8 mouse cellular contexts compared by ENCODE assay signal in the genomic region with DNA sequence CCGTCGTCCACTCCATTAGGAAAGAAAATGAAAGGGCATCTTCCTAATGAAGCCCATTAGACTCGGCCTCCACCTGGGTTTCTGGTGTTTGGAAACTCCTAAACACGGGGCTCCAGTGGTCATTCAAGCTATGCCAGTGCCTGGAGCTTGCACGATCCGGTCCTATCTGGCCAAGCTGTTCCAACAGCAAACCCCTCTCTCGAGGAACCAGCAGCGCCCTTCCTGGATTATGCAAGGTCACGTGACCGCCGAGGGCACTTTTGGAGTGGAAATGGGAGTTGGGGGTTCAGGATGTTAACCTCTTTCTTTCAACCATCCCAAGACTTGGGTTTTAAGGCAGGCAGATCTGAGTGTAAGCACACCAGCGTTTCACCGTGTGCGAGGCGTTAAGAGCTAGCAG. TPM values are rescaled to one million over a fixed set of nuclear protein-coding genes. Genes with fewer than 3 reads are reported as not detected.
DNase-seq lines count a peak whose midpoint lies in the region; ATAC-seq and TF ChIP-seq lines count a peak whose summit lies in the region.

No protein-coding gene starts in this region.

- ATAC-seq in erythroblast, adult 5-6 weeks (replicated peaks; ENCODE audit: low FRiP score, poor library complexity, severe bottlenecking), result no peak
- no peak for ATAC-seq in forebrain, embryonic 12.5 days (ENCODE audit: low FRiP score)
- ATAC-seq in lung, embryonic 16.5 days (ENCODE audit: low read depth), result peak; percentile 31; the same call in 1 of the 2 replicates
- no peak for ATAC-seq in stomach, embryonic 14.5 days (ENCODE audit: insufficient number of reproducible peaks, insufficient read depth, low FRiP score, low read depth)

- peaks cover 8% of the 10 kb centered on the region for H3K27me3 ChIP-seq in erythroblast, embryonic 14.5 days (ENCODE audit: control insufficient read depth)
- no peaks in the 10 kb centered on the region for H3K27me3 ChIP-seq in forebrain, embryonic 12.5 days
- no peaks in the 10 kb centered on the region for H3K27me3 ChIP-seq in kidney, adult 2 months (replicated peaks; ENCODE audit: control insufficient read depth, insufficient read depth, low read length)
- no peaks in the 10 kb centered on the region for H3K27me3 ChIP-seq in lung, embryonic 16.5 days (ENCODE audit: control insufficient read depth, insufficient read depth, low read depth, low read length)
- no peaks in the 10 kb centered on the region for H3K27me3 ChIP-seq in stomach, embryonic 14.5 days (ENCODE audit: control insufficient read depth, insufficient read depth, low read length)

- H3K9ac ChIP-seq in forebrain, embryonic 12.5 days, result no peak overlapping the region
- H3K9ac ChIP-seq in lung, embryonic 16.5 days (ENCODE audit: low read length), result peak overlapping the region; percentile 46; the same call in 1 of the 2 replicates
- no peak overlapping the region for H3K9ac ChIP-seq in stomach, embryonic 14.5 days (replicated peaks; ENCODE audit: low read depth, low read length)

- WGBS in forebrain, embryonic 12.5 days, result 16% methylated on average over 15 of the region's 15 CpGs
- WGBS in kidney, adult 2 months, result 10% methylated on average over 15 of the region's 15 CpGs
- 19% methylated on average over 15 of the region's 15 CpGs for WGBS in lung, embryonic 16.5 days
- WGBS in stomach, embryonic 14.5 days, result 15% methylated on average over 15 of the region's 15 CpGs

- peaks cover 35% of the 10 kb centered on the region for H3K4me1 ChIP-seq in erythroblast, embryonic 14.5 days (ENCODE audit: control insufficient read depth)
- peaks cover 96% of the 10 kb centered on the region for H3K4me1 ChIP-seq in forebrain, embryonic 12.5 days
- H3K4me1 ChIP-seq in kidney, adult 2 months (ENCODE audit: control insufficient read depth, insufficient read depth, low read length), result peaks cover 58% of the 10 kb centered on the region
- H3K4me1 ChIP-seq in lung, embryonic 16.5 days (replicated peaks; ENCODE audit: control insufficient read depth, insufficient read depth, low read length), result peaks cover 87% of the 10 kb centered on the region
- H3K4me1 ChIP-seq in stomach, embryonic 14.5 days (ENCODE audit: control insufficient read depth, insufficient read depth, low read length), result peaks cover 78% of the 10 kb centered on the region

- peak; percentile 82 for DNase-seq in kidney, adult 2 months
- DNase-seq in Muller cell, postnatal 12 days (ENCODE audit: inconsistent ontology term), result no peak
- DNase-seq in spleen, adult 18-20 months, result no peak

- H3K9me3 ChIP-seq in erythroblast, embryonic 14.5 days (ENCODE audit: control insufficient read depth, low read length), result no peaks in the 10 kb centered on the region
- no peaks in the 10 kb centered on the region for H3K9me3 ChIP-seq in forebrain, embryonic 12.5 days
- H3K9me3 ChIP-seq in lung, embryonic 16.5 days (ENCODE audit: control insufficient read depth, low read length), result no peaks in the 10 kb centered on the region
- no peaks in the 10 kb centered on the region for H3K9me3 ChIP-seq in stomach, embryonic 14.5 days (ENCODE audit: control insufficient read depth, low read depth, low read length)

- H3K36me3 ChIP-seq in erythroblast, embryonic 14.5 days (ENCODE audit: control insufficient read depth), result no peaks in the 10 kb centered on the region
- no peaks in the 10 kb centered on the region for H3K36me3 ChIP-seq in forebrain, embryonic 12.5 days (replicated peaks)
- no peaks in the 10 kb centered on the region for H3K36me3 ChIP-seq in kidney, adult 2 months (ENCODE audit: control insufficient read depth, insufficient read depth, low read length)
- no peaks in the 10 kb centered on the region; the same call in 1 of the 2 replicates for H3K36me3 ChIP-seq in lung, embryonic 16.5 days (ENCODE audit: control insufficient read depth, insufficient read depth, low read length)
- H3K36me3 ChIP-seq in stomach, embryonic 14.5 days (ENCODE audit: control insufficient read depth, insufficient read depth, low read length), result no peaks in the 10 kb centered on the region

- H3K4me3 ChIP-seq in erythroblast, embryonic 14.5 days (replicated peaks), result peak overlapping the region; percentile 67
- no peak overlapping the region for H3K4me3 ChIP-seq in forebrain, embryonic 12.5 days (replicated peaks)
- H3K4me3 ChIP-seq in kidney, adult 2 months (ENCODE audit: insufficient read depth, low read depth, low read length), result peak overlapping the region; percentile 24
- H3K4me3 ChIP-seq in lung, embryonic 16.5 days (ENCODE audit: low read length), result peak overlapping the region; percentile 17
- H3K4me3 ChIP-seq in stomach, embryonic 14.5 days (ENCODE audit: low read depth, low read length), result no peak overlapping the region

- H3K27ac ChIP-seq in forebrain, embryonic 12.5 days, result no peak overlapping the region
- peak overlapping the region; percentile 85 for H3K27ac ChIP-seq in kidney, adult 2 months (ENCODE audit: insufficient read depth, low read depth, low read length)
- peak overlapping the region; percentile 21 for H3K27ac ChIP-seq in lung, embryonic 16.5 days (ENCODE audit: low read length)
- peak overlapping the region; percentile 12; the same call in 1 of the 2 replicates for H3K27ac ChIP-seq in stomach, embryonic 14.5 days (ENCODE audit: low read length)

- TF ChIP-seq CTCF in kidney, adult 2 months (conservative IDR thresholded peaks at IDR 0.05; ENCODE audit: insufficient read depth, insufficient read length, low read depth, low read length), result no peak

- TF ChIP-seq POLR2A in kidney, adult 2 months (IDR thresholded peaks at IDR 0.05; ENCODE audit: low read depth, low read length), result no peak

- peak overlapping the region; percentile 22 for H3K4me2 ChIP-seq in forebrain, embryonic 12.5 days
- peak overlapping the region; percentile 50 for H3K4me2 ChIP-seq in lung, embryonic 16.5 days (ENCODE audit: low read depth, low read length)
- H3K4me2 ChIP-seq in stomach, embryonic 14.5 days (replicated peaks; ENCODE audit: low read depth, low read length), result peak overlapping the region; percentile 31

RNA-seq across cellular contexts. Expression of gene Fgfr2, which starts 7.3 kb away (rescaled TPM):
- polyA plus RNA-seq in erythroblast, embryonic 14.5 days (2012), result not detected in 2 replicates
- total RNA-seq in erythroblast, adult 5-6 weeks (2015; ENCODE audit: low replicate concordance), result not detected in 2 replicates
- total RNA-seq in erythroblast, adult 5-6 weeks (2017; ENCODE audit: low replicate concordance), result 0.28 and 4.8 TPM in 2 replicates
- polyA plus RNA-seq in forebrain, embryonic 12.5 days (2016; fragmentation: Nextera tagmentation; extraction: Ambion mirVana), result 78.4 and 89.6 TPM in 2 replicates
- 14.8 and 15.3 TPM in 2 replicates for polyA plus RNA-seq in kidney, adult 2 months (2012; rRNA removed)
- 175 and 182 TPM in 2 replicates for polyA plus RNA-seq in lung, embryonic 16.5 days (2015; fragmentation: Nextera tagmentation; extraction: Ambion mirVana)
- 165 and 169 TPM in 2 replicates for polyA plus RNA-seq in stomach, embryonic 14.5 days (2014; fragmentation: Nextera tagmentation; extraction: Ambion mirVana)

RNA-seq across cellular contexts. Expression of gene Ctbp2, which starts 8.3 kb away (rescaled TPM):
- 0.58 and 0.89 TPM in 2 replicates for polyA plus RNA-seq in erythroblast, embryonic 14.5 days (2012)
- 11.1 and 21.3 TPM in 2 replicates for total RNA-seq in erythroblast, adult 5-6 weeks (2015; ENCODE audit: low replicate concordance)
- 9.5 and 11.6 TPM in 2 replicates for total RNA-seq in erythroblast, adult 5-6 weeks (2017; ENCODE audit: low replicate concordance)
- polyA plus RNA-seq in forebrain, embryonic 12.5 days (2016; fragmentation: Nextera tagmentation; extraction: Ambion mirVana), result 133 and 141 TPM in 2 replicates
- 48.6 and 57.5 TPM in 2 replicates for polyA plus RNA-seq in kidney, adult 2 months (2012; rRNA removed)
- polyA plus RNA-seq in lung, embryonic 16.5 days (2015; fragmentation: Nextera tagmentation; extraction: Ambion mirVana), result 75.4 and 78.4 TPM in 2 replicates
- polyA plus RNA-seq in stomach, embryonic 14.5 days (2014; fragmentation: Nextera tagmentation; extraction: Ambion mirVana), result 117 and 120 TPM in 2 replicates

Comparison
In these comparisons a context has a peak if more than half of its experiments do, and no peak if none do; other contexts are left out.
1. H3K4me3 ChIP-seq: peak in erythroblast, embryonic 14.5 days (single experiment), kidney, adult 2 months (single experiment) and lung, embryonic 16.5 days (single experiment); none in forebrain, embryonic 12.5 days (single experiment) and stomach, embryonic 14.5 days (single experiment).
2. RNA of gene Fgfr2, which starts 7.3 kb away (polyA plus RNA-seq): 175 to 182 TPM in lung, embryonic 16.5 days, 165 to 169 TPM in stomach, embryonic 14.5 days, 78.4 to 89.6 TPM in forebrain, embryonic 12.5 days and 14.8 to 15.3 TPM in kidney, adult 2 months; not detected in erythroblast, embryonic 14.5 days; every median in the first group is over 10 times any median in the second.
3. RNA of gene Ctbp2, which starts 8.3 kb away (polyA plus RNA-seq): 133 to 141 TPM in forebrain, embryonic 12.5 days, 117 to 120 TPM in stomach, embryonic 14.5 days, 75.4 to 78.4 TPM in lung, embryonic 16.5 days and 48.6 to 57.5 TPM in kidney, adult 2 months; 0.58 to 0.89 TPM in erythroblast, embryonic 14.5 days; every median in the first group is over 10 times any median in the second.
4. Peak in every context shown above with its lines, with median percentiles within 50 percentile points of each other: H3K4me2 ChIP-seq.